Mouse (Mus musculus): Measurements from ENCODE around the gene Upk1a. TPM values are rescaled to one million over a fixed set of nuclear protein-coding genes. Genes with fewer than 3 reads are reported as not detected.

Gene Upk1a
- total RNA-seq, 2 experiments from 2014 or later: 0.48 to 0.96 TPM

DNA sequence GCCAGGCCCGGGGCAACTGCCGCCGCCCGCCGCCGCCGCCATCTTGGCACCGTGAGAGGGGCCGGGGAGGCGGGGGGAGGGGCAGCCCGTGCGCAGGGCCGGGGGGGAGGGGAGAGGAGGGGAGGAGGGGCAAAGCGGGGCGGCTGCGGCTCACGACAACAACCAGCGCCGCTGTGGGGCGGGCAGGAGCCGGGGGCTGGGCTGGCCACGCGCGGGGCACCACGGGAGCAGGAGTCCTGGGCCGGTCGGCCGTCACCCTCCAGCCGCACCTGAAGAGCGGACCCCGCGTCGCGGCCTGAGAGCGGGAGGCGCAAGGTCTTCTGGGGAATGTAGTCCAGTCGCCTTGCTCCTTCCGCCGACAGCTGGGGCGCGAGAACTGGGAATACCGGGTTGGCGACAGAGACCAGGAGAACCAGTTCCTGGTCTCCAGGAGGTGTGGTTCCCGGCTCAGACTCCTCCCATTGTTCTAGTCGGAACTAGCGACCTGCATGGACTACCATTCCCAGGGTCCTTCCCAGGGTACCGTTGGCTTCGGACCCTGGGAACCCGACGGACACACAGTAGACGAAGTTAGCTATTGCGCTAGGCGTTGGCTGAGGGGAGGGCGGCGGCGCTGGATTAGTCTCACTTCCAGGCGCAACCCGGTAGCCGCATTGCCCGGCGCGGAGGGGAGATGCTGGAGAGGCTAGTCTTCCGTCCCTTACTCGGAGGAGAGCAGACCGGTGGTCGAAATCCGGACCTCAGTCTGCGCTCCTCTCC, 23.8 kb downstream of the Upk1a start, which contains the start of gene Kmt2b:
TSS of gene Kmt2b (minus strand) at position 51 of the 759 bp plus-strand sequence.
- intact Hi-C loops (cut with DNase I): loop anchor here (2.0 to 10.0 kb wide), 6 partner anchors 20 to 368 kb away; partner anchors contain the start of genes Cox6b1, Ffar1, Gm49396 and Psenen
- TF ChIP-seq CTCF (IDR thresholded peaks at IDR 0.05): no peak
- Histone ChIP-seq H3K27ac (peak within 1 kb of the TSS; percentile 91), H3K4me3 (peak within 1 kb of the TSS; percentile 74)
- DNase-seq (ENCODE audit: extremely low spot score in 1 of 2, low spot score in 2 of 2): peak; percentile 95 to 97

DNA sequence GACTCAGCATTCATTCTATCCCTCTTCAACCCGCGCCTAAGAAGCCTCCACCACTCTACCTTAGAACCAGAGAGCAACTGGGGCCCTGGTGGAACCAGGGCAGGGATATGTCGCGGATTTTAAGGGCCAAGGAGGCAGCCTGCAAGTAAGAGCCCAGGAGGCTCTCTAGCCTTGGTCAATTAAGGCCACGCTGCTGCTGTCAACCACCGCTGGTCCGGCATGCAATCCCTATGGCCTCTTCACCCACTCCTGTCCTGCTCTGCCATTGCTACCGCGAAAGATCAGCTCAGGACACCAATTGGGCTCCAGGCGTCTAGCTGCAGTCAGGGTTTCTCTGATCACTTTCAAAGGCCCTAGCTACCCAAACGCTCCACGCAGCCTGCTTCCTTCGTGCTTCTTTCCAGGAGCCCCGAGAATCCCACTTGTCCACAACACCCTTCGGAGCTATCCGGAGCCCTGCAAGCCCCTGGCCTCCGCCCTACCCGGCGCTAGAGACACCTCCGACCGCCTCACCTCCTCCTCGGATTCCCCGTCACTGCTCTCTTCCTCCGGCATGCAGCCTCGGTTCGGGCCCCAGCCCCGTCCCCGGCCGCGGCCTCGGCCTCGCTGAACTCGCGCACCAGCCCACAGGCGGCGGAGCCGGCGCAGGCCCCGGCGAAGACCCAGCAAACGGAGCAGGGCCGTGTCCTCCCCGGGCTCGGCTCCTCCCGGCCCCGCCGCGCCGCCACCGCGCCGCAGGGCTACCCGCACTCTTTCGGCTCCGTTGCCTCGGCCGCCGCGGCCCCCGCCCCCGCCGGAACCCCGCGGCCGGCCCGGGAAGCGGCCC, 24.6 kb downstream of the Upk1a start:
- TF ChIP-seq CTCF (IDR thresholded peaks at IDR 0.05): no peak
- peak overlapping the region; percentile 74 for H3K4me3 ChIP-seq
- H3K27ac ChIP-seq: peak overlapping the region; percentile 91
- intact Hi-C loops (cut with DNase I): loop anchor here (2.0 to 10.0 kb wide), 6 partner anchors 21 to 369 kb away; partner anchors contain the start of genes Cox6b1, Ffar1, Gm49396 and Psenen
- DNase-seq (ENCODE audit: extremely low spot score in 1 of 2, low spot score in 2 of 2): peak in 1 of 2 experiments; percentile 55

DNA sequence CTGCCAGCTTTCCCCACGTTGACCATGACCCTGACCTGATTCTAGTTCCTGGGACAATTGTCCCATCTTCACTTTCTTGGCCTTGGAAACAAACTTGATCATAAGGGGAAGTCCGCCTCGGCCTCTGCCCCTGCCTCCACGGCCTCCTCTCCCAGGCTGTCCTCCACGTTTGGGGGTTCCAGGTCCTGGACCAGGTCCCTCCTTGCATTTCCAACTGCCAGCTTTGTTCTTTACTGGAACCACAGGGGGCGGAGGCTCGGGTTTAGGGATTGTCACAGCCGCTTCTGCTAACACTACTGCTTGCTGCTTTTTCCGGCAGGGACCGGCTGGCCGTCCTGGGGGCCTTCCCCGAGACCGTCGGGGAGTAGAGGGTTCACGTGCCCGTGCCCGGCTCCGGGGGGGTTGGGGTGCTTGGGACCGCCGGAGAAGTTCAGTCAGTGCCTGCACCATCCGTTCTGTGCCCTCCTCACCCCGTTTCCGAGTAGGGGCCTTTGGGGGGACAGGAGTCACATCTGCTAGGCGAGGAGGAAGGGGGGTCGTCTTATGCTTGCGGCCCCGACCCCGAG, 26.1 kb downstream of the Upk1a start:
- no peak overlapping the region for H3K4me3 ChIP-seq
- no peak for TF ChIP-seq CTCF (IDR thresholded peaks at IDR 0.05)
- no peak overlapping the region for H3K27ac ChIP-seq
- DNase-seq (ENCODE audit: extremely low spot score in 1 of 2, low spot score in 2 of 2): no peak
- intact Hi-C loops (cut with DNase I): loop anchor here (5.0 to 10.0 kb wide), 4 partner anchors 41 to 371 kb away; partner anchors contain the start of genes Cox6b1, Ffar1, Tmem147 and Usf2

GRCm38 (mm10) chr7:30585170-30585569, 27.5 kb downstream of the Upk1a start:
- no peak for DNase-seq (ENCODE audit: extremely low spot score in 1 of 2, low spot score in 2 of 2)
- no peak overlapping the region for H3K4me3 ChIP-seq
- intact Hi-C loops (cut with DNase I): loop anchor here (5.0 to 10.0 kb wide), 4 partner anchors 42 to 372 kb away; partner anchors contain the start of genes Cox6b1, Ffar1, Tmem147 and Usf2
- H3K27ac ChIP-seq: no peak overlapping the region
- no peak for TF ChIP-seq CTCF (IDR thresholded peaks at IDR 0.05)

DNA sequence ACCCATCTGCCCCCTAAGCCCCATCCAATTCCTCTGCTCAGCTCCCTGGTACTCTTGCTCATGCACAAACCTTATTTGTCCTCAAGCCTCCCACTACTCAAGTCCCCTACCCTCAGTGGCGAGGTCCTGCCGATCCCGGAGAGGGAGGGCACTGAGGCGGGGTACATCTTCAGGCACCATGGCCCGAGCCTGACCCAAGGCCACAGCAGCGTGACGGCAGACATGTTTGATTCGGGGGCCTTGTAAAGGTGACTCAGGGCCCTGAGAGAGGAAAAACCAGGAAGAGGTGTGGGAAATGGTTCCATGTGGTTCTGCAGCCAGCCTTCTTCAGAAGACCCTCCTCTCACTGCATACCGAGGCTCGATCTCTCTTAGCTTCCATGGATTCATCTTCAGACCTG, 28.3 kb downstream of the Upk1a start:
- Histone ChIP-seq H3K4me3 (no peak overlapping the region), H3K27ac (no peak overlapping the region)
- TF ChIP-seq CTCF (IDR thresholded peaks at IDR 0.05): no peak
- DNase-seq (ENCODE audit: extremely low spot score in 1 of 2, low spot score in 2 of 2): no peak
- intact Hi-C loops (cut with DNase I): loop anchor here (10.0 kb wide), 1 partner anchor 140 kb away; the partner anchor contains the start of gene Tmem147

DNA sequence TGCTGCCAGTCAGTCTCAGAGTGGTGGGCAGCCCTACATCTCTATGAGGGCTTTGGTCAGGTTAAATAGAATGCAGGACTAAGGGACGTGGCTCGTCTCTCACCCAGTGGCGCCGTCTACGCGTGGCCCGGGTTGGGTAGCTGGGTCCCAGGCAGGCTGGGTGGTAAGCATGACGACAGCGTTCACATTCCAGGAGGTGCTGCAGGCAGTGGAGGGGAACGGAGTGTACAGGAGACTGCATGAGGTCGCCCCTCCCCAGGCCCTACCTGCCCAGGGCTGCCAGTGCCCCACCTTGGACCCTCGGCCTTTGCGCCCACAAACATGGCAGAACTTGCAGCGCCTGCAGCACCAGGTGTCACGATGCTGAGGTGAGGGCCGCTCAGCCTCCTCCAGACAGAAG, 31.1 kb downstream of the Upk1a start:
- intact Hi-C loops (cut with DNase I): loop anchor here (10.0 kb wide), 1 partner anchor 143 kb away; the partner anchor contains the start of gene Tmem147
- no peak for TF ChIP-seq CTCF (IDR thresholded peaks at IDR 0.05)
- DNase-seq (ENCODE audit: extremely low spot score in 1 of 2, low spot score in 2 of 2): no peak
- no peak overlapping the region for H3K27ac ChIP-seq
- H3K4me3 ChIP-seq: no peak overlapping the region

GRCm38 (mm10) chr7:30579950-30580349, 32.7 kb downstream of the Upk1a start:
- H3K4me3 ChIP-seq: no peak overlapping the region
- no peak overlapping the region for H3K27ac ChIP-seq
- DNase-seq (ENCODE audit: extremely low spot score in 1 of 2, low spot score in 2 of 2): no peak
- no peak for TF ChIP-seq CTCF (IDR thresholded peaks at IDR 0.05)
- intact Hi-C loops (cut with DNase I): loop anchor here (10.0 kb wide), 1 partner anchor 145 kb away; the partner anchor contains the start of gene Tmem147

- Histone ChIP-seq H3K4me3 (no peak overlapping the region), H3K27ac (no peak overlapping the region)
- DNase-seq (ENCODE audit: extremely low spot score in 1 of 2, low spot score in 2 of 2): no peak
- no peak for TF ChIP-seq CTCF (IDR thresholded peaks at IDR 0.05)
- intact Hi-C loops (cut with DNase I): no loop called here
These were observed 39.7 kb downstream of the Upk1a start for GRCm38 (mm10) chr7:30572969-30573368.

GRCm38 (mm10) chr7:30572389-30572788, 40.3 kb downstream of the Upk1a start:
- no peak overlapping the region for H3K4me3 ChIP-seq
- intact Hi-C loops (cut with DNase I): no loop called here
- no peak overlapping the region for H3K27ac ChIP-seq
- no peak for TF ChIP-seq CTCF (IDR thresholded peaks at IDR 0.05)
- no peak for DNase-seq (ENCODE audit: extremely low spot score in 1 of 2, low spot score in 2 of 2)

DNA sequence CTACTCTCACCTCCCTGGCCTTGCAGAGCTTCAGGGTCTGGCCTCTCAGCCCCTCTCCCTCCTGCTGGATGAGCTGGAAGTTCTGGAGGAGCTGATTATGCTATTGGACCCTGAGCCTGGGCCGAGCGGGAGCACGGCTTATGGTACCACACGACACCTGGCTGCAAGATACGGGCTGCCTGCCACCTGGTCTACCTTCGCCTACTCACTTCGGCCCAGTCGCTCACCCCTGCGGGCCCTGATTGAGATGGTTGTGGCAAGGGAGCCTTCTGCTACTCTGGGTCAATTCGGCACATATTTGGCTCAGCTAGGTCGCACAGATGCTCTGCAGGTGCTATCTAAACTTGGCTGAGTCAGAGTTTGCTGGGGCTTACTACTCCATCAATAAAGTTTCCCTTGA, 45.1 kb downstream of the Upk1a start:
- intact Hi-C loops (cut with DNase I): no loop called here
- TF ChIP-seq CTCF (IDR thresholded peaks at IDR 0.05): no peak

DNA sequence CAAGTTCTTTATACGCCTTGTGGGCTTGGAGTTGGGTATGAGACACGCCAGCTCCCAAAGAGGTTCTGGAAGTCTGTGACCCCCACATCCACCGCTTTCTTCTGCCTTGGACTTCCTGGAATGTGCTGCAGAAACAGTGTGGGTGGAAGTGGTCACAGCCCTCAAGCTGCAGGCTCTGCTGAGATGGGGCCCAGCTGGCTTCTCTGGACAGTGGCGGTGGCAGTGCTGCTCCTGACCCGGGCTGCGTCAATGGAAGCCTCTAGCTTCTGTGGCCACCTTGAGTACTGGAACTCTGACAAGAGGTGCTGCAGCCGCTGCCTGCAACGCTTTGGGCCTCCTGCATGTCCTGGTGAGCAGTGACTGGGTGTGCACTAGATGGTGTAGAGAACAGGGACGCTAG, 46.6 kb downstream of the Upk1a start:
- no peak for TF ChIP-seq CTCF (IDR thresholded peaks at IDR 0.05)
- DNase-seq (ENCODE audit: extremely low spot score in 1 of 2, low spot score in 2 of 2): no peak
- intact Hi-C loops (cut with DNase I): no loop called here
- no peak overlapping the region for H3K27ac ChIP-seq
- no peak overlapping the region for H3K4me3 ChIP-seq

More for the DNA sequence above, 45.1 kb downstream of the Upk1a start:
- no peak for DNase-seq (ENCODE audit: extremely low spot score in 1 of 2, low spot score in 2 of 2)
- no peak overlapping the region for H3K4me3 ChIP-seq
- H3K27ac ChIP-seq: no peak overlapping the region

Data from left cerebral cortex, adult 2 months (tissue).